Mouse (Mus musculus) lung, embryonic 16.5 days (tissue): Measurements from ENCODE around the gene Olfr1505. TPM values are rescaled to one million over a fixed set of nuclear protein-coding genes. Genes with fewer than 3 reads are reported as not detected.

ENCODE experiments used
- ATAC-seq: fragments of 200-750 bp; cut with Nextera tagmentation; 2 replicates; pipeline ENCODE4 v1.8.0; 2017; ENCODE audit warnings: low read depth, mild to moderate bottlenecking, moderate library complexity
- H3K27ac ChIP-seq: fragments of 300-500 bp; sonication (generic); 2 replicates; pipeline ENCODE4 v1.5.1; 2014; ENCODE audit warnings: mild to moderate bottlenecking, control low read depth, low read length
- H3K27me3 ChIP-seq: fragments of 300-500 bp; sonication (generic); 2 replicates; pipeline ENCODE4 v1.6.1; 2014; ENCODE audit warnings: low read depth, low read length, mixed read lengths; ENCODE audit not compliant: control insufficient read depth, insufficient read depth
- H3K36me3 ChIP-seq: fragments of 300-500 bp; sonication (generic); 2 replicates; pipeline ENCODE4 v1.6.1; 2014; ENCODE audit warnings: low read length; ENCODE audit not compliant: control insufficient read depth, insufficient read depth
- H3K4me1 ChIP-seq: fragments of 300-500 bp; sonication (generic); replicated peaks from 2 replicates; pipeline ENCODE4 v1.6.1; 2014; ENCODE audit warnings: low read length, mixed read lengths; ENCODE audit not compliant: control insufficient read depth, insufficient read depth
- H3K4me2 ChIP-seq: fragments of 300-500 bp; sonication (generic); 2 replicates; pipeline ENCODE4 v1.6.1; 2014; ENCODE audit warnings: low read depth, low read length, control low read depth
- H3K4me3 ChIP-seq: fragments of 300-500 bp; sonication (generic); 2 replicates; pipeline ENCODE4 v1.5.1; 2014; ENCODE audit warnings: mild to moderate bottlenecking, low read length, control low read depth
- H3K9ac ChIP-seq: fragments of 300-500 bp; sonication (generic); 2 replicates; pipeline ENCODE4 v1.6.1; 2014; ENCODE audit warnings: low read length, control low read depth
- H3K9me3 ChIP-seq: fragments of 300-500 bp; sonication (generic); 2 replicates; pipeline ENCODE4 v1.6.1; 2016; ENCODE audit warnings: low read length; ENCODE audit not compliant: control insufficient read depth
- WGBS: fragments of 180-500 bp; shearing (Covaris S2); extraction: QIAGEN DNeasy Blood & Tissue Kit; methylation state at CpG from one replicate; pipeline ENCODE4 v1.1.7; 2014; 5-methylcytosine and 5-hydroxymethylcytosine counted together
- polyA plus RNA-seq: library from polyadenylated mRNA; unstranded; fragments of >200 nt; fragmentation: Nextera tagmentation; extraction: Ambion mirVana; gene quantifications from 2 replicates; pipeline ENCODE4 v1.2.1, GENCODE M21; 2015

The Olfr1505 gene
- not detected in 2 replicates for polyA plus RNA-seq

DNA sequence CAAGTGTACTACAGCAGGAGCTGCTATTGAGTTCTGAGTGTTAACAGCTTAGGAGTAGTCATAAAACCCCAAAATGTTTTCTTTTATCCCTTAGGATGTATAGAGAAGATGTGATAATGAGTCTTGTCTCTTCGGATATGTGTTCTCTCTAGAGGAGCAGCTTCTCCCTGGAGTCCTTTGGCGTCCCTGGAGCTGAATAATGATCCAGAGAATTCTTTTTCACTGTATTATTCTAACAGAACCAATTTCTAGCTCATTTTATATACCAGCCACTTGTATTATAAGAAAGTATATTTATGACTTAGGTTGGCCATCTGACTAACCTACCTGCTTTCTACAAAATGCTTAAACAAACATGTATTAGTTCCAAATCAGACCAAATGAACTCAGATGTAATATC is at the start of gene Olfr1505:
TSS of gene Olfr1505 (plus strand) at position 301 of the 400 bp plus-strand sequence.
- no peak within 1 kb of the TSS for H3K4me2 ChIP-seq
- H3K9ac ChIP-seq: no peak within 1 kb of the TSS
- H3K27ac ChIP-seq: no peak within 1 kb of the TSS
- H3K27me3 ChIP-seq: no peaks in the 10 kb centered on the region
- H3K4me3 ChIP-seq: no peak within 1 kb of the TSS
- H3K4me1 ChIP-seq: no peaks in the 10 kb centered on the region
- ATAC-seq: no peak
- WGBS: 58% methylated on average over 2 of the region's 2 CpGs
- no peaks in the 10 kb centered on the region for H3K36me3 ChIP-seq
- no peaks in the 10 kb centered on the region for H3K9me3 ChIP-seq

DNA sequence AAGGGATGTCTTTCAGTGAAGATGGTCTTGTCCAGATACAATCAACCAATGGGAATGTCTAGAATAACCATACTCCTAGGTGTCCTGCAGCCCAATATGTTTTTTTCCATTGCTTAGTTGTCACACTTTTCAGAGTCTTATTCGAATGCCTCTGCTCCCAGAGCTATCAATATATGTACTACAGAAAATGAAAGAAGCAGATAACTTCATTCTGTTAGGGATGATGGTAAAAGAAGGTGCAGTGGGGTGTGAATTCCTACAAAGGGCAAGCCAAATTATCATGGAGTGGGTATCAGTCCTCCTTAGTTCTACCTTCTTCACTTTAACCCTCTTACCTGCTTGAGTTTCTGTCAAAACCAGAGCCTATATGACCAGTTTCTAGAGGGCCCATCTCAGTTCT is 15.5 kb upstream of the Olfr1505 start, which contains the start of gene Olfr1504:
TSS of gene Olfr1504 (minus strand) at position 101 of the 400 bp plus-strand sequence.
- 56% methylated on average over 1 of the region's 1 CpGs for WGBS
- no peak for ATAC-seq

More for the DNA sequence above, 15.5 kb upstream of the Olfr1505 start, which contains the start of gene Olfr1504:
- Histone ChIP-seq H3K9me3 (no peaks in the 10 kb centered on the region), H3K4me2 (no peak within 1 kb of the TSS), H3K9ac (no peak within 1 kb of the TSS), H3K4me1 (no peaks in the 10 kb centered on the region), H3K36me3 (no peaks in the 10 kb centered on the region), H3K27ac (no peak within 1 kb of the TSS), H3K4me3 (no peak within 1 kb of the TSS), H3K27me3 (no peaks in the 10 kb centered on the region)

Other genes with a start within 250 kb of the Olfr1505 start
- gene Olfr1491, start 216.3 kb upstream of the Olfr1505 start, polyA plus RNA-seq: not detected in 2 replicates
- gene Olfr1493-ps1, start 190.3 kb upstream of the Olfr1505 start, polyA plus RNA-seq: not detected in 2 replicates
- not detected in 2 replicates for gene Olfr1494, start 173.8 kb upstream of the Olfr1505 start, polyA plus RNA-seq
- gene Olfr1495, start 148.9 kb upstream of the Olfr1505 start, polyA plus RNA-seq: not detected in 2 replicates
- not detected in 2 replicates for gene Olfr1496, start 135.7 kb upstream of the Olfr1505 start, polyA plus RNA-seq
- not detected in 2 replicates for gene Olfr1497, start 115.3 kb upstream of the Olfr1505 start, polyA plus RNA-seq
- gene Olfr1499, start 94.1 kb upstream of the Olfr1505 start, polyA plus RNA-seq: not detected in 2 replicates
- not detected in 2 replicates for gene Olfr1500, start 83.0 kb upstream of the Olfr1505 start, polyA plus RNA-seq
- gene Olfr1501, start 62.8 kb upstream of the Olfr1505 start, polyA plus RNA-seq: not detected in 2 replicates
- not detected in 2 replicates for gene Olfr1502, start 51.7 kb upstream of the Olfr1505 start, polyA plus RNA-seq
- gene Olfr1504, start 15.6 kb upstream of the Olfr1505 start, polyA plus RNA-seq: not detected in 2 replicates